Mouse (Mus musculus) adrenal gland, postnatal 14 days (tissue): ENCODE data around the gene Poldip2. TPM values are rescaled to one million over a fixed set of nuclear protein-coding genes. Genes with fewer than 3 reads are reported as not detected.
A peak's percentile ranks its signal among the peaks of the same experiment; 100 is the strongest.

Experiments used
- DNase-seq: peaks from one replicate; pipeline ENCODE4 v3.0.0; 2021; ENCODE audit warnings: mixed read lengths
- total RNA-seq: library from RNA; stranded (reverse); gene quantifications from 2 replicates; pipeline ENCODE4 v1.2.3, GENCODE M21; 2021

Poldip2 gene
- total RNA-seq, 1 experiment from 2014 or later, result 186 TPM

DNA sequence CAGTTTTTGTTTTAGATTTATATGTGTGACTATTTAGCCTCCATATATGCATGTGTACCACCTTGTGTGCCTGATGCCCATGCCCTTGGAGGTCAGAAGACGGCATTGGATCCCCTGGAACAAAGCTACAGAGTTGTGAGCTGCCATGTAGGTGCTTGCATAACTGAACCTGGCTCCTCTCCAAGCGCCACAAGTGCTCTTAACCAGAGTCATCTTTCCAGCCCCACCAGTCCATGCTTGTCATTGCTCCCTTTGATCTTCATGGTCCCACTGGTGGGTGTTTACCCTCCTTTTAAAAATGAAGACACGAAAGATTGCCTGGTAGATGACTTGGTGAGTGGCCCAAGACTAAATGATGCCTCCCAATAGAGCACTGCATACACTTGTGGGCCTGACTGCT is 28.4 kb downstream of the Poldip2 start:
- peak; percentile 42 for DNase-seq

DNA sequence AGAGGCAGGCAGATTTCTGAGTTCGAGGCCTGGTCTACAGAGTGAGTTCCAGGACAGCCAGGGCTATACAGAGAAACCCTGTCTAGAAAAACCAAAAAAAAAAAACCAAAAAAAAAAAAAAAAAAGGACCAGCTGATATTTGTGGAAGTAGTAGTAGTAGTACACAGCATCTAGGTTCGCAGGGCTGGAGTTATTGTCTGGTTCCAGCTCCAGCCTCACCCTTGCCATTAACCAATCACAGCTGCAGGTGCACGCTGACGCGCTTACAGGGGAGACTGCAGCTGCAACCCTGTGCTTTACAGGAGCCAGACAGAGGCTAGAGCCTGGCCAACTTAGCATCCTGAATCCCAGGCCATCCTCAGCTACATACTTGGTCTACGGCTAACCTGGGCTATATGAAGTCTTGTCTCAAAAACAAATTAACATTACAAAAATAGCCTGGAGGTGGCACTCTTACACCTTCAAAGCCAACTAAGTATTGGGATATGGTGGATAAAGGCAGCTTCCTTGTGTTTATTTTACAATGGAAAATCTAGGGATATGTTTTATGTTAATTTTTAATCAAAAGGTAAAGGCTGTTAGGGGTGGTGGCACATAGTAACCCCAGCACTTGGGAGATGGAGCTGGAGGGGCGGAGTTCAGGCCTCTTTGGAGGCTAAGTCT is 32.6 kb downstream of the Poldip2 start:
- no peak for DNase-seq

DNA sequence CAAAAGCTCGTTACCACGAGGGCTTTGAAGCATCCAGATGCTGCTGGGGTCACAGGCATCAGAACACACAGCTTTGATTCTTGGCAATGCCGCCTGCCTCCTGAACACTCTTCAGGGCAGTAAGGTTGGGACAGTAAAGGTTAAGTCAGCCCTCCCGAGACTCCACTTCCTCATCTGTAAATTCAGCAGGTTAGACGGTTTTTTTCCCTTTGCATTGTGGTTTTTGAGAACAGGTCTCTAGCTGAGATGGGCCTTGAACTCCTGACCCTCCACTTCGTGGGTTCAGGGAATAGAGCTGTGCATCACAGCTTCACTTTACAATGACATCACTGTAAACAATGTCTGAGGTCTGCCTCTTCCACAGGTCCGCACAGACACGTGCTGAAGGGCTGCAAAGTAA is 33.2 kb downstream of the Poldip2 start:
- DNase-seq, result no peak

DNA sequence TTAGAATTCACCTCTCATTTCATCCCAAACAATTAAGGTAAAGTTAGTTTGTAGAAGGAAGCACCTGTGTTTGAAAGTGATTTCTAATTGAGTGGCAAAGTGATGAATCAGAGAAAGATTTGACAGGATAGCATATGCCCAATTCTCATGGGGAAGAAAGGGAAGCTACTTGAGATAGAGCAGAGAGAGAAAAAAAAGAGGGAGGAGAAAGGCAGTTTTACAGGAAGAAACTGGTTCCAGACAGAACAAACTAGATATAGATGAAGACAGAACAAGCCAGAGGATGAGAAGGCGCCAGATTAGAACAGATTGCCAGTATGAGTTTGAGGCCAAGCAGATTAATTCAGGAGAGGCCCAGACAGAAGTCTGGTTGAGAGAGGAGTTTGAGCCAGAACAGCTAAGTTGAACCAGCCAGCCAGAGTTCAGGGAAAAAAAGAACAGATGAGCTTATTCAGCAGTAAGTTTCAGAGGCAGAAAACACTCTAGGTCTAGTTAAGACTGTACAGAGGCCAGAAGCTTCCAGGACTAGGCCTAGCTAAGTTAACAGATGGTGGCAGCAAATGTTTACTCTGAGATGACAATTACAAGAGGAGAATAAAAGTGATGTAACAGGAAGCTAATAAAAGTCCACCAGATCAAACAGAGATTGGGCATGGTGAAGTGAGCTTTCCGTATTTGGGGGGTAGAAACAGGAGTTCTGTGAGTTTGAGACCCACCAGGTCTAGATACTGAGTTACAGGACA is 35.9 kb downstream of the Poldip2 start:
- DNase-seq, result no peak

DNA sequence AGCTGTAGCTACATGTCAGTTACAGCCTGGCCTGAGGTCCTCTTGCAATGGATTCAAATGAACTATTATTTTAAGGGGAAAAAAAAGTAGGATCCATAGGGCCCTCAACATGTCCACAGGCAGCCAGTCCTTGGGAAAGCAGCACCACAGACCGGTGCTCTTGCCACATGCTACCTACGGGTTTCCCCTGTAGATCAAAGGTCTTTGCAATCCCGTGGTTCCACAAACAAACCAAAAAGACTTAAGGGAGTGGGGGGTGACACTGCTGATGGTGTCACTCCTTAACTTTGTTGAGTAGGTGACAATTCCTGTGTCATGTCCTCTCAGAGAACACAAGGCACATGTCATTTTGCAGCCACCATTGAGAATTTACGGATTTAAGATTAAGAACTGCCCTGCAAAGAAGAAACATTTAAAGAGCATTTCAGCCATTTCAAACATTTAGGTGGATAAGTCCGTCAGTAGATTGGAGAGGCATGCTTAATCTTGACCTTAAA is 37.5 kb downstream of the Poldip2 start:
- DNase-seq, result peak; percentile 10

DNA sequence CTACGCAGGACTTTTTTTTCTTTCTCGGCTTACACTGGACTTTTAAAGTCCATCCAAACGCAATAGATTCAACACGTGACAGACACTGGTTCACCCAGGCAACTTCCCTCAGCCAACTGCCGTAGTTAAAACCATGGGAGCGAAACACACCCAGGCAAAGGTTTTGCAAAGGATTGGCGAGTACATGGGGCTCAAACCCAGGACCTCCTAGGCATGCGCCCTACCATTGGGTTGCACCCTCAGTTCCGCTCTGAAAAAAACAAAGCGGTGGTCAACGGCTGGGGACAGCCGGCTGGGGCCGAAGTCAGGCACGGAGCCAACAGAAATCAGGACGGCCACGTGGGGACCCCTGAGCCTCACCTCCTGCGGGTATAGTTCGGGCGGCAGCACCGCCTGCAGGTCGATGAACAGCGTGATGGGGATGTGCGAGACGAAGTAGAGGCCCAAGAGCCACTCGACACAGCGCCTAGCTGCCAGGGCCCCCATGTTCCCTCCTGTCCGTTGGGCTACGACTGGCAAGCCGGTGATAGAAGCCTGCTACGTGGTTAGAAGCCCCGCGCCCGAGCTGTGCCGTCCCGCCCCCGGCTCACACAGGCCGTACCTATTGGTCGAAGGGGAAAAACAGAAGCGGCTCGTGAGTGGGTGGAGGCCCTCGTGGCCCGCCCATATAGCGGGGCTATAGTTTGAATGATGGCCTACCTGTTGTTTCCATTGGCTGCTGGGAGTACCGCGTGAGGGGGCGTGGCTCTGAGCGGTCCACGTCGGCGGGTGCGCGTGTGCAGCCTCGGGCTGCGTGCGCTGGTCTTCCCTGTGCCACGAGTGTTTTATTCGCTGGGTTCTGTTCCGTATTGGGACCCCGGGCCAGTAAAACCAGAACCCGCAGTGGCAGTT is 38.4 kb downstream of the Poldip2 start, which contains the start of gene Tmem97:
Gene Tmem97, minus strand, starts transcription at position 610 of the 891 bp plus-strand sequence.
- DNase-seq, result peak; percentile 97

DNA sequence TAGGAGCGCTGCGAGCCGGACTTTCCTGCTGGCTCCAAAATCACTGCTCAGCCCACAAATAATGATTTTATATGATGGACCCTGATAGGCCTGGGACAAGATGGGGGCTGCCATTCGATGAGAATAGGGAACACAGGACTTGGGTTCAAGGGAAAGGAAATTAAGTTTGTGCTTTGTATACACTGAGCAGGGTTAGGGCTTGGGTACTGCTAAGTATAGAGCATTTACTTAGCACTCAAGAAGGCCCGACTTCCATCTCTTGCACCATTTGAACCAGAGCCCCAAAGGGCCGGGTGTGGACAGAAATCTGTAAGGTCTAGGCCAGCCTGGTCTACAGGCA is 39.0 kb downstream of the Poldip2 start:
- no peak for DNase-seq

DNA sequence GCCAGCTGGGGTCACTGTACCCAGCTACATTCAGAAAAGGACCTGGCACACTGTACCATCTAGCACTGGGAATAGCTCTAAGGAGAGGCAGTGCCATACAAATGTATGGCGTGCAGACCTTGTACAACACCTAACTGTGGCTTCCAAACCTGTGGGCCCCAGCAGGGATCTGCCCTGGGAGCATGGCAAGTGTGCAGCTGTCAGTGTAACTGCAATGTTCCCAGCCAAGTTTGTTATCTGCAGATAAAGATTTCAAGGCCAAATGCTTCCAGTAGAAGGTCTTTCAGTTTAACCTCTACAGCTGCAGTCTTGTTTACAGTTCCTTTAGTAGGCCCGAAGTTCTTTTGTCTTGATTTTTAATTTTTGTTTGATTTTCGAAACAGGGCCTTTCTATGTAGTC is 43.6 kb downstream of the Poldip2 start:
- DNase-seq, result peak; percentile 55

DNA sequence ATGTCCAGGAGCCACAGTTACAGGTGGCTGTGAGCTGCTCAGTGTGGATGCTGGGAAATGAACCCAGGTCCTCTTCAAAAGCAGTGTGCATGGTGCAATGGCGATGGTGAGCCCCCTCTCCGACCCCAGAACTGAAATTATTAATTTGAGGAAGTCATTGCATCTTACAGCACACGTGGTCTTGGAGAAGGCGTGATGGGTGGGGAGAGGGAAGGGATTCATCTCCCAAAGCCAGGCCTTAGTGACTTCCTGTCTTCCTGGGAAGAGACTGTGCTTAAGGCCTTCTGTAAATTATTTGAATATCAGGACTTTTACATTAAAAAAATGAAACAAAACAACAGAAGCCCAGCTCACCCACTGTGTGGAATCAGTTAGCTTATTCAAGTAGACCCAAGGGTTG is 44.1 kb downstream of the Poldip2 start:
- DNase-seq, result no peak

DNA sequence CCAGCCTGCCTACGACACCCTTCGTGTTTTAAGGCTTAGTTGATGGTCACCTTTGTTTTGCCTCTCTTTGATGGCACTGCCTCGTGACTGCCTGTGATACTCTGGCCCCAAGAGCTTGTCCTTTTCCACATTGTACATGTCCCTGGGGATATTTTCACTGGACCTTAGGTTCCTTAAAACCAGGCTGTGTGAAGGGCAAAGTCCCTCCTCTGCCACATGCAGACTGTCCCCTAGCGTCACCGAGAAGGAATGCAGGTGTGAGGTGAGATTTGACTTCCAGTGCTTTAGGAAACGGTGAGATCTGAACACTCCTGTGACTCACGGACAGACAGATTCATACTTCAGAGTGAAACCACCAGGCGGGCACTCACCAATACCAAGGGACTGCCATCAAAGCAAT is 45.2 kb downstream of the Poldip2 start:
- DNase-seq, result peak; percentile 23

DNA sequence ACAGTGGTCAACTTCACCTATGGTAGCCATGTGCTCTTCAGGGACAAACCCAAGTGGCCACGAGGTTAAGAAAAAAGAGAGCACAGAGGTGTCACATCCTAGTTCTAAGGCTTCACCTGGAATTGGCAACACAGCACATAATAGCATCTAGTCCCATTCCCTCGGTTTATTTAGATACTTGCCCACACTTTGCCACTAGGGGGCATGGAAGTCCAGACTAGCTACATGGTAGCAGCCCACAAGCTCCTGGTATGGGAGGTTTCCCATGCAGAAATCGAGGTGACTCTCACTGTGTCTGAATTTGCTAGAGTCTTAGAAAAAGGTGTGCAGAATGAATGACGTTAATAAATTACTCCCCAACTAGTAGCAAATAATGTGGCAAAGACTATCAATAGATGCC is 48.5 kb downstream of the Poldip2 start:
- peak; percentile 85 for DNase-seq

DNA sequence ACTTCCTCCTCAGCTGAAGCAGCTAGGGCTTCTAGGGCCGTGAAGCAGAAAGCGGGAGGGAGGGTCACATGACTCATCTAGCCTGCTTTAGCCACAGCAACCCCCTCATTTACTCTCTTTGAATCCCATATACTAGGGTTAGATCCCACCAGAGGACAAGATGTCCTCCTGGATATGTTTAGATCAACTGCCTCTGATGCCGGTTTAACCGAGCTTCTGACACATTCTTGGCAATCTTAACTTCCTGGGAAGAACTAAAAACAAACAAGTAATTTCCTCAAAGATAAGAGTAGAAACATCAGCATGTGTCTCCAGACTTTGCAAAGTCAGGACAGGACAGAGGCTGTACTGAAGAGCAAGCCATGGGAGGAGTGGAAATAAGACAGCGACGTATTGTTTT is 54.8 kb downstream of the Poldip2 start:
- peak; percentile 31 for DNase-seq

DNA sequence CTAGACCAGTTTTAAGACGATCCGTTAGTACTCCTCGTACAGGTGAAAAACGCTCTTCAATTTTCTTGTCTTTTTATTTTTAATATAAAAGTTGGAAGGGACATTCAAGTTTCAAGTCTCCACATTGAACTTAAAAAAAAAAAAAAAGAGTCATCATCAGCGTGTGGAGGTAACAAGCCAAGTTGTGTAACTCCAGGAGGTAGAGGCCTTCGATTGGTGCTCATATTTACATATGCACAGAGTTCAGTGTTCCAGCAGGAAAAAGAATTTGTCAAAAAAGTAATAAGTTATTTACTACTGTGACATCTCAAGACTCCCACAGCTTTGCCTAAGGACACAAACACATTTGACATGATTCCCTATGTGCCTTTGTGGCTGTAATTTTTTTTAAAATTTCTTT is 55.6 kb downstream of the Poldip2 start:
- DNase-seq, result no peak

DNA sequence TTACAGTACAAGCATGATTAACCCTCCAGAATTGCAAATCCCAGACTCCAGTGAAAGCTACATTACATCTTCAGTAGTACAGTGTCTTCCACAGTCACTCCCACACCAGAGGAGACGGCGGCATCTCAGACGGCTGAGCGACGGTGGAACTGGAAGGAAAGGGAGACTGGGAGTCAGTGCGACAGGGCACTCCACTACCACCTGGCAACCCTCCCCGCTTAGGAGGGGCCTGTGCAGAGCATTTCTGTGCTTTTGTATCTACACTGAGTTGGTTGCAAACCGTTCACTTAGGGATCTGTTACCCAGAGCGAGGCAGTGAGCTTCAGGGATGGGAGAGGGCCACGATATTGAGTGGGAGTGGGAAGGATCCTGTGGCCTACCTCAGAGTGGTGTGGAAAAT is 56.8 kb downstream of the Poldip2 start:
- no peak for DNase-seq

DNA sequence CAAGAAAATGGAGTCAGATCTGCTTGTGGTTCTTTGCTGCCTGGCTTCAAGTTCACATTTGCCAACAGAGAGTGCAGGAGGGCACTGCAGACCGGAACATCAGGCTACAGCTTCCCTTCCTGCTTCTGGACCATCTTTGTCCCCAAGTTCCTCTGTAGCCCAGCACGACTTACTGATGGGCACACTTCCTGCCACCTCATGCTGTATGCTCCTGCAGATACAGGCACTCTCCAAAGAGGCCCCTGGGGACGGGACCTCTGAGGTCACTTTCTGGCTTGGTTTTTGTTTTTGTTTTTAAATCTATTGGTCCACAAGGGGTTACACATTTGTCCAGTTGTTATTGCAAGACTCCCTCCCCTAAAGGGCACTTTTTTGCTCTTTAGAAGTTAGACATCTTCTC is 57.8 kb downstream of the Poldip2 start:
- DNase-seq, result peak; percentile 37

DNA sequence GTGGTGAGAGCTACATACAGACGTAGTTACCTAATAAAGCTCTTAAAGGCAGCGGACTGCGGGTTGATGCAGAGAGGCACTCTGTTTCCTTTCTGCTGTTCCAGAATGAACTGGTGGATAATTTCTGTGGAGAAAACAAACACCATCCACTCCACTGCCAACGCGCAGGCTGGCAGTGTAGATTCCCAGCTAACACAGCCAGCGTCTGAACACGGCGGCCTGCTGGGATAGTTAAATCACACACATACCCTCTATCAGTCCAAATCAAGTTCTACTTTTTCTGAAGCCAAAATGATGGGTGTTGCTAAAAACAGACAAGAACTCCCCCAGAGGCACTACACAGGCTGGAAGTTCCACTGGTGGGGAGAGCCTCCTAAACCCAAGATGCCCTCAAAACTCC is 59.4 kb downstream of the Poldip2 start:
- no peak for DNase-seq

DNA sequence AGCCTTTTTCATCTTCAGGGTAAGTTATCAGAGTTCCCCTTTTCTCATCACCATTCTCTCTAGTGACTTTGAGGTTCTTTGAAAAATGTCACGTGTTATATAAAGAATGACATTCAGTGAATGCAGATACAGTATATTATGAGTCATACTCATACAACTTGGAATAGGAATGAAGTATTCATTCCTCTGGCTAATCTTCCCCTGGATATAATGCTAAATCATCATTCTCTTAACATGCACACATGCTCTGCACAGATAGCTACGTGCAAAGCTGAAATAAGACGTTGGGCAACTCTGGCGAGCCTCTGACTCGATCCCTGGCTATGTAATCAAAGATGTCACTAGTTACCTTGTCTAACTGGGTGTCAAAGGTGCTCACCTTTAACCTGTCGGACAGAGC is 59.9 kb downstream of the Poldip2 start:
- no peak for DNase-seq

Other genes starting within 250 kb of the Poldip2 start
- gene BC030499, start 221.4 kb upstream of the Poldip2 start, total RNA-seq, result 0.41 and 0.83 TPM in 2 replicates
- 9.7 and 12.4 TPM in 2 replicates for gene Spag5, start 210.7 kb upstream of the Poldip2 start, total RNA-seq
- gene Aldoc, start 189.2 kb upstream of the Poldip2 start, total RNA-seq, result 8.8 and 9.2 TPM in 2 replicates
- 43.0 and 47.6 TPM in 2 replicates for gene Pigs, start 183.8 kb upstream of the Poldip2 start, total RNA-seq
- gene Unc119, start 168.7 kb upstream of the Poldip2 start, total RNA-seq, result 24.4 and 26.8 TPM in 2 replicates
- gene Foxn1, start 125.6 kb upstream of the Poldip2 start, total RNA-seq, result 0.15 TPM in 1 of 2 replicates, not detected in the other
- gene Slc13a2, start 90.0 kb upstream of the Poldip2 start, total RNA-seq, result not detected in 2 replicates
- gene Slc46a1, start 46.5 kb upstream of the Poldip2 start, total RNA-seq, result 16.7 and 20.5 TPM in 2 replicates
- gene Sarm1, start 14.4 kb upstream of the Poldip2 start, total RNA-seq, result 3.3 and 4.9 TPM in 2 replicates
- 23.9 and 283 TPM in 2 replicates for gene Vtn, start 13.1 kb upstream of the Poldip2 start, total RNA-seq
- not detected in 2 replicates for gene Sebox, start 8.7 kb upstream of the Poldip2 start, total RNA-seq
- gene Tmem199, start within 50 bp of the Poldip2 start, total RNA-seq, result 26.3 and 29.6 TPM in 2 replicates
- 47.9 and 49.4 TPM in 2 replicates for gene Tnfaip1, start 24.1 kb downstream of the Poldip2 start, total RNA-seq
- gene Ift20, start 24.2 kb downstream of the Poldip2 start, total RNA-seq, result 81.5 and 90.2 TPM in 2 replicates
- gene Tmem97, start 38.6 kb downstream of the Poldip2 start, total RNA-seq, result 34.1 and 45.0 TPM in 2 replicates
- gene Nlk, start 185.2 kb downstream of the Poldip2 start, total RNA-seq, result 51.7 and 53.0 TPM in 2 replicates
- 34.1 and 35.6 TPM in 2 replicates for gene Ccnq, start 239.5 kb downstream of the Poldip2 start, total RNA-seq